Mouse (Mus musculus) retina, postnatal 7 days (tissue): ENCODE measurements around the gene Msmp.
A peak's percentile ranks its signal among the peaks of the same experiment; 100 is the strongest.
"Not testable (repeated sequence)": the region's sequence is repeated elsewhere in the genome, so short reads cannot be mapped to it uniquely, and the experiment has no call there.

Experiments used
- DNase-seq: peaks from one replicate; pipeline ENCODE4 v3.0.0-alpha.2; 2012; ENCODE audit warnings: low read depth, low spot score

Gene Msmp

GRCm38 (mm10) chr4:43596597-43596996 is 12.3 kb upstream of the Msmp start:
- DNase-seq: not testable (repeated sequence)

- DNase-seq: no peak
These were observed 9.2 kb upstream of the Msmp start for GRCm38 (mm10) chr4:43593453-43593852.

- DNase-seq: no peak
These were observed 7.7 kb upstream of the Msmp start for GRCm38 (mm10) chr4:43591961-43592360.

GRCm38 (mm10) chr4:43591543-43591942 is 7.2 kb upstream of the Msmp start:
- no peak for DNase-seq

- no peak for DNase-seq
These were observed 3.4 kb upstream of the Msmp start for GRCm38 (mm10) chr4:43587681-43588080.

- no peak for DNase-seq
These were observed 2.1 kb upstream of the Msmp start for GRCm38 (mm10) chr4:43586411-43586810.

GRCm38 (mm10) chr4:43585682-43586081 is 1.4 kb upstream of the Msmp start:
- DNase-seq: no peak

- no peak for DNase-seq
These were observed 873 bp downstream of the Msmp start for GRCm38 (mm10) chr4:43583421-43583820.

GRCm38 (mm10) chr4:43582241-43582640 is 2.1 kb downstream of the Msmp start:
- DNase-seq: no peak

DNA sequence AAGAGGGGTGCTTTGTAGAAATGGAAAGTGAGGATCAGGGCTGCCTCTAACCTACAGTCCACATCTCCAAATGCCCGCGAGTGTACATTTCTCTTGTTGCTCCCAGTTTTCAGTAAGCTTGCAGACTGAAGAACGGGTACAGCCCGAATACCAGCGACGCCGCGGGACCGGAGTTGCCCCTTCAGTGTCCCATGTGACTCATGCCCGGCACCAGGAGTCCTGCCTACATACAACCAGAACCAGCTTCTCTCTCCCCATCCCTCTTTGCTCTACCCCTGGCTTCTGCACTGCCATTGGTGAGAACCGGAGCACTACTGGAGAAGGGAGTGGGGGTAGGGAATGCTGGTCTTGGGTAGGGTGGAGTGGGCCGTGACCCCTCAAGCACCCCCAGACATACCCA is 2.9 kb downstream of the Msmp start:
- DNase-seq: no peak

DNA sequence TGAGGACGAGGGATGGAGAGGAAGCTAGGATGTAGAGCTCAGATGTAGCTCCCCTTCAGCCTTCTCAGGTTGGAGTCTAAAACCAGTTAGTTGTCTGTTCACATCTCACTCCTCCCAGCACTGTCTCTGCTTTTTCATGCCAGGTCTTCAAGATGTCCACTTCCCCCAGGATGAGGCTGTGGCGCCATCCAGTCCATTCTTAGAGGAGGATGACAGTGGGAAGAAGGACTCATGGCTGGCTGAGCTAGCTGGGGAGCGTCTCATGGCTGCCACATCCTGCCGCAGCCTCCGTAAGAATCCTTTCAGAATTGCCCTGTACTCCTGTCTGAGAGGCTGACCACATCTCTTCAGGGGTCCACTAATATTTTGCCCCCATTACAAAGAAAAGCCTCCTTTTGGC is 3.6 kb downstream of the Msmp start:
- DNase-seq: no peak

- no peak for DNase-seq
These were observed 4.6 kb downstream of the Msmp start for GRCm38 (mm10) chr4:43579731-43580130.

DNA sequence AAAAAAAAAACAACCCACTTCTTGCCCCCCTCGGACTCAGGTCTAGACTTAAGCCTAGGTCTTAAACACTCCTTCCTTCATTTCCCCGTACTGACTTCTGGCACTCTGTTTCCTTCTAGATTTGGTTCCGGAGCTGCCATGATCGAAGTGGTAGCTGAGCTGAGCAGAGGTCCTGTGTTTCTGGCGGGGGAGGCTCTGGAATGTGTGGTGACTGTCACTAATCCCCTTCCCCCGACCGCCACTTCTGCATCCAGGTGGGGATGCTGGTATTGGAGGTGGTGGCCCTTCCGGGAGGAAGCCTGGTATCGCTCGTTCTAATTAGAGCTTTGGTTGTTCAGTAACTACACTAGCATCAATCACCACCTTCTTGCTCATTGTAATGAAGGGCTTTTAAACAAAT is 5.0 kb downstream of the Msmp start:
- DNase-seq: no peak

DNA sequence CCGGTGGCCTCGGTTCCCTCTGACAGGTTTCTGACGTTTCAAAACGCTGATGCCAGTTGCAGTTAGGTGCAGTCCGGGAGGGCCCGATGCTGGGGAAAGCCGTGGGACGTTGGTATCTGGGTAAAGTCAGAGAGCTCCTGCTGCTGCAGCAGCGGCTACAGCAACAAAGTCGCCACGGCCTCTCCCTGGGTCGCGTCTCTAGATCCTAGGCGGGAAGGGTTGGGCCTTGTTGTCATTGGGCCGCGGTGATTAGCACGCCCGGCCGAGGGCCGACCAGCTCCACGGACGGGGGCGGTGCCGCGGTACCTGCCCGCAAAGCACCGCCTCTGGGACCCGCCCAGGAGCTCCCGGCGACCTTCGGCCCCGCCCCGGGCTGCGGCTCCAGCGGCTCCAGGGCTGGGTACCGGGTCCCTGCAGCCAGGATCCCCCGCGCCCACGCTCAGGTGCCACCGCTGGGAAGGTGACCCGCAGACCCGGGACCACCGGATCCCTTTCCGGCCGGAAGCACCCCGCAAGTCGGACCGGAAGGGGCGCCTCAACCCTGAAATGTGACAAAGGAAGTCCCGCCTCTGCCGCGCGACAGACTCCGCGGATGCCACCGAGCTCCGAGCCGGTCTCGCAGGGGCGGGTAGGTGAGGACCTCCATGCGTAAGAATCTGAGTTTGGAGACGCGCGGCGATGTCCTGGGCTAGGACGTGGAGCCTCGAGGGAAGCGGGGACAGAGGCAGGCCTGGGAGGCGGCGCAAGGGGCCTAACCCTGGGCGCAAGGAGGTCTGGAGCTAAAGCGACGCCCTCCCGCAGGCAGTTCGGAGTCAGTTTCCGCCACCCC is 5.7 kb downstream of the Msmp start, which contains the start of the genes Rgp1 and Gba2:
Gene Rgp1, plus strand, starts transcription at position 340 of the 829 bp plus-strand sequence.
Gene Gba2, minus strand, starts transcription at position 498 of the 829 bp plus-strand sequence.
- peak; percentile 75 for DNase-seq

DNA sequence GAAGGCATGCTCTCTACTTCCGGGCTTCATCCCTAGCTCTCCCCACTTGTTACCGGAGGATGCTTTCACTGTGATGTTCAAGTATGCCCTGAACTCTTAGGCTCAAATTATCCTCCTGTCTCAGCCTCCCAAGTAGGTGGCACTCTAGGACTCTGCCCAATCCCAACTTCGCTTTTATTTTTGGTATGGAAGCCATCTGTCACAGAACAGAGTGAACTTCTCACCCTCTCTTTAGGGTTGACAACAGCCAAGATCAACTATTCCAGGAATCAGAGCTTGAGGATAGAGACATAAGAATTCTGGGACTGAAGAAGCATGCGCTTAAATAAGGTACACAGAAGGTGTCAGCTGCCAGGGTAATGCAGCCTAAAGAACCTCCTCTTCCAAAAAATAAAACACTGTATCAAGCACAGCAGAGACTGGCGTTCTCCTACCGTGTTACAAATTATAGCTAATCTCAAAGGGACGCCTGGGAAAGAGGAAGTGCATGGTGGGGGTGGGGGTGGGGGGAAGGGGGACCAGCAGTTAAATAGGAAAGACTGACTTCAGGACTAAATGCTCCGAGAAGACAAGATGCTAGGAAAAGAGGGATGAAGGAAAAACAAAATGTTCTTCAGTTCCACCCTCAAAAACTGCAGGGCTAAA is 6.9 kb downstream of the Msmp start:
- DNase-seq: no peak

- no peak for DNase-seq
These were observed 8.9 kb downstream of the Msmp start for GRCm38 (mm10) chr4:43575356-43575755.

- DNase-seq: no peak
These were observed 10.7 kb downstream of the Msmp start for GRCm38 (mm10) chr4:43573561-43573960.

DNA sequence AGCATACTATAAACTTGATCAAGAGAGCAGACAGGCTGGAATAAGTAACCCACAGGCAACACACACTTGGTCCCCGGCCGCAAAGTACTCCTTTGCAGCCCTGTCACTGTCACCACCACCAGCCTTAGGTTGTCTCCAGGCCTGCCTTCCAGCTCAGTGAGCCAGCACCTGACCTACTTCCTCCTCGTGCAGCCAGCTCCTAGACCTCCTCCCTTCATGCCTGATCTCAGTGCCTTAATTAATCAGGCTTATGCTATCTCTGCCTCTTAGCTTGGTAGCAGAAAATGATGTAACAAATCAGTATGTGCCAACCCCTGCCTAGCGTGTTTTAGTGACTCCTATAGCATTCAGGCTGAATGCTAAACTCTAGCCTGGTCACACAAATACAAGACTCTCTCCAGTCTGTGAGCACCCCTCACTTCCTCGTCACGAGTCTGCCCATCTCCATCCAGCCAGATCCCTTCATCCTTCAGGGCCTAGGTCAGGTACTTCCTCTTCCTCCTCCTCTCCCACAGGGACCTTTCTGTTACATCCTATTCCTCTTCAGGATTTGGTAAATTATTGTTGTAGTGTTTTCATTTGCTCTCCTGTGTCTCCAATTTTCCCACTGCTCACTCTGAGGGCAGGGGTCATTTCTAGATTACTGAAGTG is 12.8 kb downstream of the Msmp start:
- peak; percentile 17 for DNase-seq

GRCm38 (mm10) chr4:43567140-43567539 is 17.2 kb downstream of the Msmp start:
- no peak for DNase-seq

DNA sequence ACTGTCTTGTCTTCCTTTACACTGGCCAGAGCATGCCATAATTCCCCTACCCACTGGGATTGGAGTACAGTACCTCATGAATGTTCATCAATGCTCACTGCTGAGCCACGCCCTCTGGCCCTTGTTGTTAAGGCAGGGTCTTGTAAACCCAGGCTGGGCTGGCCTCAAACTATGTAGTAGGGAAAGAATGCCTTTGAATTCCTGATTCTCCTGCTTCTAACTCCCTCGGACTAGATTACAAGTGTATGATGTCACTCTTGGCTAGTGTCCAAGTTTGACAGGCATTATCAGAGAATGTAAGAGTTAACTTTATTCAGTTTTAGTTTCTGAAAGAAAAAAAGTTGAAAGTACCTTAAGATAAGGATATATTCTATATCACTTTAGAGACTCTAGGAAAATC is 20.1 kb downstream of the Msmp start:
- DNase-seq: no peak

DNA sequence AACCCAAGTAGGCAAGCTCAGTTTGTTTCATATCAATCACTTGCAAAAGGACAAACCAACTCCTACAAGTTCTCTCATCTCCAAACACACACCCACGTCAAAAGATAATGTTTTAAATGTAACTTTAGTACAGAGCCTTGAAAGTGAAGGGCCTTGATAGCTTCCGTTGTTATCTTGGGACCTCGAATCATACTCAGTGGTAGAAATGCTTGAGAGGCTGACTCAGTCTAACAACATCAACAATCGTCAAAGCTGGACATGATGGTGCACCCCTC is 20.8 kb downstream of the Msmp start:
- no peak for DNase-seq

DNA sequence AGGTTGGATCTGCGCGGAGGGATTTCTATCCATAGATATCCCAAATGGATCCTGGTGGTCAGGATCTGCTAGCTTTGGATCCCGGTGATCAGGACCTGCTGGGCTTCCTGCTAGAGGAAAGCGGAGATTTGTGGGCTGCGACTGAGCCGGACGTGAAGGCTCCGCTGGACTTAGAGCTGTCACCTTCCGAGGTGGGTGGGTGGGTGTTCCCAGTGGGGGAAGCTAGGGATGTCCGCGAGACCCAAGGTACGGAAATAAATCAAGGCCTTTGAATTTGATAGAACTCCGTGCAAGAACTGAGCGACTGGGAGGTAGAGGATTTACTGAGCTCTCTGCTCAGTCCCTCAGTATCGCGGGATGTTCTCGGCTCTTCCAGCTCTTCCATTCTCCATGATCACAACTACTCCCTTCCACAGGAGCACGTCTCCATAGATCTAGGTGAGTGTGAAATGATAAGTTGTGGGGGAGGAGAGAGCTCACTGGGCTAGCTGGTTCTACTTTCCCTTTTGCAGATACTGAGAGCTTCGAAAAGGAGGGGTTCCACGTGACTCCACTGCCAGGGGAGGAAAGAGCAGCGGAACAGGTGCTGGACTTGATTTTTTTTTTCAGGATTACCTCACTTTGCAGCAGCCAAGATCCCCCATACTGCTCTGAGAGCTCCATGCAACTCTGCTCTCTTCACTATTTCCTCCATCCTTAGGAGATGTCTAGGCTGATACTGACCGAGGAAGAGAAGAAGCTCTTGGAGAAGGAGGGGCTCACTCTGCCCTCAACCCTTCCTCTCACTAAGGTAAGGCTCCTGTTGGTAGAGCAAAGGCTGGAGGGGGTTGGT is 21.3 kb downstream of the Msmp start:
- peak; percentile 8 for DNase-seq
